Mouse (Mus musculus): Measurements from ENCODE around the gene Bach2. TPM values are rescaled to one million over a fixed set of nuclear protein-coding genes. Genes with fewer than 3 reads are reported as not detected.

Bach2 gene
- polyA plus RNA-seq, 1 experiment from 2014 or later, result 31.5 TPM

DNA sequence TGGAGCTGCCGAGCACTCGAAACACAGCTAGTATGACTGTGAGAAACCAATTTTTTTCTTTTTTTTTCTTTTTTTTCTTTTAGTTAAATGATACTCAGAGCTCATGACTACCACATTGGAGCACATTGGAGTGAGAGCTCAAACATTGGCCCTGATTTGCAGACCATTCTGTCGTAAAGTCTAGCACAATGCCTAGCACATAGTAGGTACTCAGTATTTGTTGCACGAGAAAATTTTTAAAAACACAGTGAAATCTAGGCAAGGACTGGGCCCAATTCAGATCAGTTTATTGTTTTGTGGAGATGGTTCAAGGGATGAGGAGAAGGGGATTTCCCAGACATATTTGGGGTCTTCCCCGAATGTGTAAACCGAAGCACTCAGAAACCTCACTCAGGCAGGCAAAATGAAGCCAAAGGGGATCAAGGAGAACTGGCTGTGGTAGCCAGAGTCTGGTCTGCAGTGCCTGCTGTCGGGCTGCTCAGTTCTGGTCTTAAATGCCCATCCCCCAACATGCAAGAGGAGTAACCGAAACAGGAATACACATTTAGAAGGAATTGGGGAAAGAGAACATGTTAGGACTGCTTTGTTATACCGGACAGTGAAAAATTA, 287.7 kb downstream of the Bach2 start:
- Histone ChIP-seq H3K36me3 (replicated peaks; ENCODE audit: control insufficient read depth, insufficient read depth) (no peaks in the 10 kb centered on the region), H3K4me1 (replicated peaks; ENCODE audit: control insufficient read depth, insufficient read depth, low read length) (peaks cover 45% of the 10 kb centered on the region), H3K27ac (0 out of 2 replicates have a peak overlapping the region, but pooled peaks have one; percentile 20), H3K9ac (no peak overlapping the region; the same call in 1 of the 2 replicates), H3K9me3 (ENCODE audit: control insufficient read depth, low read length) (no peaks in the 10 kb centered on the region), H3K4me2 (replicated peaks) (no peak overlapping the region), H3K27me3 (ENCODE audit: control insufficient read depth, insufficient read depth, low read length) (no peaks in the 10 kb centered on the region), H3K4me3 (replicated peaks; ENCODE audit: low read length) (no peak overlapping the region)
- WGBS, result 71% methylated on average over 9 of the region's 9 CpGs
- ATAC-seq (ENCODE audit: low FRiP score) (no peak), DNase-seq (ENCODE audit: low spot score) (no peak)

DNA sequence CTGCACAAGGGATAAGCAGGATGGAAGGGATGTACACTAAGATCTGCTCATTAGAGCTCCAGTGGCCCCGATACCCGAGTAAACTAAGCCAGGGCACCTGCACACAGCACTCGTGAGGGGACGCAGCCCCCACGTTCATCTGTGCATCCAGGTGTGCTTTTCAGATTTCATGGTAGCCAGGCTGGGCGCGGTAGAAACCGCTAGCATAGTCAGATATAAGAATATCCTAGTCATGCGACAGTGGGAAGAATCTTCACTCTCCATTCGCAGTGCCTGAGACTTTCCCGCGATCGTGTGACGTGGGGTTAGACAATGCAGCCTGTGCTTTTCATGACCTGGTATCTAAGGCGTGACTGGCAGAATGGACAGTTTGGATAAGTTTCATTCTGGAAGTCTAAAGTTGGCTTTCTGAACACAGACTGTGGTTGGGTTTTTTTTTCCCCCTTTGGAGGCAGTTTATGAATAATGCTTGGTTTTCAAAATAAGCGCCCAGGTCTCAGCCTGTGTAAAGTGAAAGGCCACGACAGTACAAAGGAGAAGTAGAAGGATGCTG, 290.9 kb downstream of the Bach2 start:
- Histone ChIP-seq H3K36me3 (replicated peaks; ENCODE audit: control insufficient read depth, insufficient read depth) (no peaks in the 10 kb centered on the region), H3K4me1 (replicated peaks; ENCODE audit: control insufficient read depth, insufficient read depth, low read length) (peaks cover 64% of the 10 kb centered on the region), H3K4me3 (replicated peaks; ENCODE audit: low read length) (no peak overlapping the region), H3K27me3 (ENCODE audit: control insufficient read depth, insufficient read depth, low read length) (no peaks in the 10 kb centered on the region), H3K4me2 (replicated peaks) (peak overlapping the region; percentile 55; the same call in 1 of the 2 replicates), H3K9ac (peak overlapping the region; percentile 51; the same call in 1 of the 2 replicates), H3K9me3 (ENCODE audit: control insufficient read depth, low read length) (no peaks in the 10 kb centered on the region), H3K27ac (peak overlapping the region; percentile 90)
- DNase-seq (ENCODE audit: low spot score) (no peak), ATAC-seq (ENCODE audit: low FRiP score) (no peak)
- WGBS, result 56% methylated on average over 17 of the region's 17 CpGs

DNA sequence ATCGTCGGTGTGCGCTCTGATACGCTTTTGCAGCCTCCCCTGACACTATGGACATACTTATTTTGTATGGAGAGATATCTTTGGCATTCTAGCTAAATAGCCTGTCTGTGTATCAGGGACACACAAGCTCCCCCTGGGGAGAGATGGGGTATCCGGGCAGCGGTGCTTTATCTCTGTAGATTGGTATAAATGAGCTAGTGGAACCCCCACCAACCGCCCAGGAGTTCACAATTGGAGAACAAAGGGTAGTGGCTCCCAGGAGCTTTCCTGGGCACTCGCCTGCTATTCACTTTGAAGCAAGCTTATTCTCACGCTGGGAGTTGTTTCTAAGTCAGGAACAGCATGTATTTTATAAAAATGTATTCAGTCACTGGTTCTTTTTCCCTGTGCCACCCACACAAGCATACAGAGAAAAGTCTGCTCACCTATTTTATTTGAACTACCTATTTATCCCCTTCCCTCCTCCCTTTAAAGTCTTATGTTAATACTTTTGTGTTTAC, 291.9 kb downstream of the Bach2 start:
- no peak for DNase-seq (ENCODE audit: low spot score)
- Histone ChIP-seq H3K27ac (peak overlapping the region; percentile 90), H3K9me3 (ENCODE audit: control insufficient read depth, low read length) (no peaks in the 10 kb centered on the region), H3K4me3 (replicated peaks; ENCODE audit: low read length) (peak overlapping the region; percentile 8), H3K36me3 (replicated peaks; ENCODE audit: control insufficient read depth, insufficient read depth) (no peaks in the 10 kb centered on the region), H3K4me1 (replicated peaks; ENCODE audit: control insufficient read depth, insufficient read depth, low read length) (peaks cover 64% of the 10 kb centered on the region), H3K4me2 (replicated peaks) (peak overlapping the region; percentile 55), H3K27me3 (ENCODE audit: control insufficient read depth, insufficient read depth, low read length) (no peaks in the 10 kb centered on the region), H3K9ac (peak overlapping the region; percentile 51)
- 11% methylated on average over 9 of the region's 9 CpGs for whole genome bisulfite sequencing
- no peak; the same call in 1 of the 2 replicates for ATAC-seq (ENCODE audit: low FRiP score)

DNA sequence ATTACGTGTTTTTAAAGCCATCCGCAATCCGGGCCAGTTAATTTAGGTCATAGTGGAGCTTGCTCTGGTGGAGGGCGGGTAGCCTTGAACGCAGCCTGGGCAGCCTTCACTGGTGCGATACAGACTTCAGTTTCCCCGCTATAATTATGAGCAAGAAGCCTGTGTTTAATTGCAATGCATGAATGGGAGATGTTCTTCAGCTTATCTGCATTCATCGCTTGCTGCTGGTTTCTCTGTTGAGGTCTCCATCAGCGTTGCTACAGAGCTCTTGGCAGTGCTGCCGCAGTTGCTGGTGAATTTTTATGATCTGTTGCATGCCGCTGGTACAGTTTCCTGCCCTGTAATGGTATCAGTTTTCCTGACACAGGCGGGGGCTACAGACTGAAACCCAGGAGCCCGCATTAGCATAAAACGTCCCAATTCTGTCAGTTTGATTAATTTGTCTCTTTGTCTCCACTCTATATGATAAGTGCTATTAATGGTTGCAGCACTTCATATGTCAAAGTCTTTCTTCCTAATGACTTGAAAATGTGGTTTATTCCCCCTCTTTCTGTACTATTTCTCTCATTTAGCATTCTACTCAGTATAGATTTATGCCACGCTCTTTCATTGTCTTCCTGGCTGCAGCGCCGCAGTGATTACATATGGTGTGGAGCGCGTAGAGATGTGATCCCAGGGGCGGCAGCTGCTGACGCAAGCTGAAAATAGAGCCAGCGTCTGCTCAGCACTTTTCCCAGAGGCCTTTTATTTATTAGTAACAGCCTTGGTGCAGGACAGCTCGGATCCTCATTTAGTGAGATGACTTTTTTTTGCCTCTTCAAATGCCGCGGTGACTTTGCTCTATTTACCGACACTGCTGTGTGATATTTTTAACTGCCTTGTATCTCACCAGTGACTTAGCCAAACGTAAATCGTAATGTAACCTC, 292.6 kb downstream of the Bach2 start:
- 10% methylated on average over 28 of the region's 28 CpGs for WGBS
- Histone ChIP-seq H3K27me3 (ENCODE audit: control insufficient read depth, insufficient read depth, low read length) (no peaks in the 10 kb centered on the region), H3K36me3 (replicated peaks; ENCODE audit: control insufficient read depth, insufficient read depth) (no peaks in the 10 kb centered on the region), H3K9me3 (ENCODE audit: control insufficient read depth, low read length) (no peaks in the 10 kb centered on the region), H3K9ac (peak overlapping the region; percentile 51), H3K27ac (peak overlapping the region; percentile 90), H3K4me1 (replicated peaks; ENCODE audit: control insufficient read depth, insufficient read depth, low read length) (peaks cover 66% of the 10 kb centered on the region), H3K4me2 (replicated peaks) (peak overlapping the region; percentile 55), H3K4me3 (replicated peaks; ENCODE audit: low read length) (peak overlapping the region; percentile 8)
- DNase-seq (ENCODE audit: low spot score) (peak; percentile 83), ATAC-seq (ENCODE audit: low FRiP score) (peak; percentile 90)

- ATAC-seq (ENCODE audit: low FRiP score) (no peak), DNase-seq (ENCODE audit: low spot score) (no peak)
- H3K27ac ChIP-seq, result peak overlapping the region; percentile 90
- no peaks in the 10 kb centered on the region for H3K27me3 ChIP-seq (ENCODE audit: control insufficient read depth, insufficient read depth, low read length)
- H3K9ac ChIP-seq, result peak overlapping the region; percentile 51
- no peak overlapping the region for H3K4me3 ChIP-seq (replicated peaks; ENCODE audit: low read length)
- peaks cover 67% of the 10 kb centered on the region for H3K4me1 ChIP-seq (replicated peaks; ENCODE audit: control insufficient read depth, insufficient read depth, low read length)
- WGBS, result 23% methylated on average over 8 of the region's 8 CpGs
- no peaks in the 10 kb centered on the region for H3K36me3 ChIP-seq (replicated peaks; ENCODE audit: control insufficient read depth, insufficient read depth)
- peak overlapping the region; percentile 55 for H3K4me2 ChIP-seq (replicated peaks)
- H3K9me3 ChIP-seq (ENCODE audit: control insufficient read depth, low read length), result no peaks in the 10 kb centered on the region
These were observed 293.5 kb downstream of the Bach2 start for GRCm38 (mm10) chr4:32532079-32532478.

DNA sequence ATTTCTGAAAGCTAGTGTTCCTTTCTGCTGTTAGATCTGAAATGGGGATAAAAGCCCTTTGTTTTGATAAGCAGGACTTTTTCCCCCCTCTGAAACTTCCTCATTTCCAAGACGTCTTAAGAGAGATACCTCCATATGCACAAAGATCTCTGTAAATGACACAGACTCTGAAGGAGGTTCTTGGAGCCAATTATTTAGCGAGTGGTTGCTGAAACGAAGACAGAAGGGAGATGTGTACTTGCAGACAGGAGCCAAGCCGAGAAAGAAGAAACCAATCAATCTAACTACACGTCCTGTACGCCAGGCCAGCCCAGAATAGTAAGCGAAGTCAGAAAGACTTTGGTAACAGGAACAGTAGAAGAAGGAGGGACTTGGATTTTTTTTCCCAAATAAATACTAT, 295.1 kb downstream of the Bach2 start:
- DNase-seq (ENCODE audit: low spot score), result no peak
- 53% methylated on average over 7 of the region's 7 CpGs for WGBS
- Histone ChIP-seq H3K27me3 (ENCODE audit: control insufficient read depth, insufficient read depth, low read length) (no peaks in the 10 kb centered on the region), H3K27ac (peak overlapping the region; percentile 90), H3K4me2 (replicated peaks) (no peak overlapping the region), H3K9ac (0 out of 2 replicates have a peak overlapping the region, but pooled peaks have one; percentile 2), H3K4me1 (replicated peaks; ENCODE audit: control insufficient read depth, insufficient read depth, low read length) (peaks cover 81% of the 10 kb centered on the region), H3K9me3 (ENCODE audit: control insufficient read depth, low read length) (no peaks in the 10 kb centered on the region), H3K36me3 (replicated peaks; ENCODE audit: control insufficient read depth, insufficient read depth) (no peaks in the 10 kb centered on the region), H3K4me3 (replicated peaks; ENCODE audit: low read length) (no peak overlapping the region)
- no peak for ATAC-seq (ENCODE audit: low FRiP score)

- Histone ChIP-seq H3K27me3 (ENCODE audit: control insufficient read depth, insufficient read depth, low read length) (no peaks in the 10 kb centered on the region), H3K9ac (no peak overlapping the region), H3K4me2 (replicated peaks) (no peak overlapping the region), H3K4me1 (replicated peaks; ENCODE audit: control insufficient read depth, insufficient read depth, low read length) (peaks cover 65% of the 10 kb centered on the region), H3K9me3 (ENCODE audit: control insufficient read depth, low read length) (no peaks in the 10 kb centered on the region), H3K27ac (no peak overlapping the region), H3K36me3 (replicated peaks; ENCODE audit: control insufficient read depth, insufficient read depth) (no peaks in the 10 kb centered on the region), H3K4me3 (replicated peaks; ENCODE audit: low read length) (no peak overlapping the region)
- DNase-seq (ENCODE audit: low spot score), result no peak
- no peak for ATAC-seq (ENCODE audit: low FRiP score)
- WGBS, result 86% methylated on average over 7 of the region's 7 CpGs
These were observed 297.0 kb downstream of the Bach2 start for GRCm38 (mm10) chr4:32535626-32536025.

GRCm38 (mm10) chr4:32536870-32537508, 298.4 kb downstream of the Bach2 start:
- Histone ChIP-seq H3K4me2 (replicated peaks) (no peak overlapping the region), H3K4me1 (replicated peaks; ENCODE audit: control insufficient read depth, insufficient read depth, low read length) (peaks cover 52% of the 10 kb centered on the region), H3K36me3 (replicated peaks; ENCODE audit: control insufficient read depth, insufficient read depth) (no peaks in the 10 kb centered on the region), H3K27ac (no peak overlapping the region), H3K9me3 (ENCODE audit: control insufficient read depth, low read length) (no peaks in the 10 kb centered on the region), H3K27me3 (ENCODE audit: control insufficient read depth, insufficient read depth, low read length) (no peaks in the 10 kb centered on the region), H3K4me3 (replicated peaks; ENCODE audit: low read length) (no peak overlapping the region), H3K9ac (no peak overlapping the region)
- 58% methylated on average over 8 of the region's 8 CpGs for whole genome bisulfite sequencing
- ATAC-seq (ENCODE audit: low FRiP score), result no peak
- no peak for DNase-seq (ENCODE audit: low spot score)

Data from hindbrain, embryonic 14.5 days (tissue).